Mouse (Mus musculus) liver, adult 2 months (tissue): ENCODE results near the gene Olfr228. TPM values are rescaled to one million over a fixed set of nuclear protein-coding genes. Genes with fewer than 3 reads are reported as not detected.
"Not testable (repeated sequence)": the region's sequence is repeated elsewhere in the genome, so short reads cannot be mapped to it uniquely, and the experiment has no call there.

Source experiments
- DNase-seq: peaks from one replicate; pipeline ENCODE4 v3.0.0-alpha.2; 2011; ENCODE audit warnings: low read depth, low spot score; ENCODE audit errors: extremely low read depth
- H3K27ac ChIP-seq: fragments of 200-500 bp; replicated peaks from 2 replicates; pipeline ENCODE4 v1.5.1; 2012; ENCODE audit warnings: low read depth, mild to moderate bottlenecking, control low read depth, inconsistent platforms, low read length; ENCODE audit not compliant: insufficient read depth
- H3K27me3 ChIP-seq: fragments of 200-500 bp; 2 replicates; pipeline ENCODE4 v1.6.1; 2012; ENCODE audit warnings: mild to moderate bottlenecking, moderate library complexity, low read length, inconsistent platforms; ENCODE audit not compliant: control insufficient read depth, insufficient read depth
- H3K36me3 ChIP-seq: fragments of 200-500 bp; 2 replicates; pipeline ENCODE4 v1.6.1; 2012; ENCODE audit warnings: low read length, inconsistent platforms; ENCODE audit not compliant: control insufficient read depth, insufficient read depth
- H3K4me1 ChIP-seq: fragments of 200-500 bp; 2 replicates; pipeline ENCODE4 v1.6.1; 2011; ENCODE audit warnings: low read length; ENCODE audit not compliant: control insufficient read depth, insufficient read depth
- H3K4me3 ChIP-seq: fragments of 200-500 bp; 2 replicates; pipeline ENCODE4 v1.5.1; 2011; ENCODE audit warnings: low read depth, mild to moderate bottlenecking, control low read depth, low read length, moderate library complexity; ENCODE audit not compliant: insufficient read depth
- H3K79me2 ChIP-seq: fragments of 200-500 bp; 2 replicates; pipeline ENCODE4 v1.6.1; 2012; ENCODE audit warnings: inconsistent platforms, mild to moderate bottlenecking, low read length, moderate library complexity; ENCODE audit not compliant: control insufficient read depth, insufficient read depth
- H3K9ac ChIP-seq: fragments of 200-500 bp; 2 replicates; pipeline ENCODE4 v1.6.1; 2012; ENCODE audit warnings: low read depth, mild to moderate bottlenecking, control low read depth, inconsistent platforms, low read length
- CTCF ChIP-seq: fragments of 200-500 bp; IDR thresholded peaks from 2 replicates; pipeline ENCODE4 v1.5.1; 2011; ENCODE audit warnings: low read depth, low read length, control low read depth
- POLR2A ChIP-seq: fragments of 200-500 bp; IDR thresholded peaks from 2 replicates; pipeline ENCODE4 v1.6.1; 2011; ENCODE audit warnings: low read length, control low read depth; ENCODE audit not compliant: insufficient read depth; ENCODE audit errors: extremely low read depth
- WGBS: fragments of 180-500 bp; shearing (Covaris S2); methylation state at CpG from one replicate; pipeline ENCODE4 v1.1.7; 2018; 5-methylcytosine and 5-hydroxymethylcytosine counted together
- polyA plus RNA-seq: library from polyadenylated mRNA; depleted of rRNA; stranded (reverse); fragments of >200 nt; gene quantifications from 2 replicates; pipeline ENCODE4 v1.2.3, GENCODE M21; 2012; rRNA removed
- total RNA-seq: library from RNA; depleted of rRNA; stranded (reverse); fragments of >200 nt; gene quantifications from 2 replicates; pipeline ENCODE4 v1.2.3, GENCODE M21; 2014; rRNA removed

Gene Olfr228
- total RNA-seq (not detected in 2 replicates), polyA plus RNA-seq (not detected in 2 replicates)

DNA sequence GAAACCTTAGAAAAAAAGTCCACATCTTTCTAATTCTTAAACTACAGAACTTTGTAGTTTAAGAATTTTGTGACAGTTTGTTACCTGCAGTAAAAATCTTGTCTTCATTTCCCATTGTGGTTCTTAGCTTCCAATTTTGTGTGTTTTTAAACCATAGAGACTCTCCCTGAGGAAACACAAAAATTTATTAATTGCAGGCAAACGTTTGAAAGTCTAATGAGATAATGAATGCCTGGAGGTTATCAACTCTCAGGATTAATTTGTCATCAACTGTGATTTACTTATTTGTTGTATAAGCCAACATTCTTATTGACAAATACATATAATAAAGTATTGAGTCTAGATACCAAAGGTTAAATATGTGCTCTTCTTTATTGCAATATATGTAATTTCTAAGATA, at the start of gene Olfr228:
Gene Olfr228 (minus strand): TSS at position 101 of the 400 bp plus-strand sequence.
- H3K9ac ChIP-seq, result no peak within 1 kb of the TSS
- H3K36me3 ChIP-seq, result no peaks in the 10 kb centered on the region
- H3K27ac ChIP-seq, result no peak within 1 kb of the TSS
- 36% methylated on average over 1 of the region's 1 CpGs for WGBS
- no peaks in the 10 kb centered on the region for H3K27me3 ChIP-seq
- no peak for DNase-seq
- H3K79me2 ChIP-seq, result no peaks in the 10 kb centered on the region
- no peaks in the 10 kb centered on the region for H3K4me1 ChIP-seq
- no peak for TF ChIP-seq POLR2A
- TF ChIP-seq CTCF, result no peak
- H3K4me3 ChIP-seq, result no peak within 1 kb of the TSS

- no peaks in the 10 kb centered on the region for H3K27me3 ChIP-seq
- no peak for DNase-seq
- H3K4me1 ChIP-seq, result no peaks in the 10 kb centered on the region
- TF ChIP-seq POLR2A (no peak), CTCF (no peak)
- no peak overlapping the region for H3K27ac ChIP-seq
- WGBS, result 70% methylated on average over 1 of the region's 1 CpGs
- H3K36me3 ChIP-seq, result no peaks in the 10 kb centered on the region
- H3K79me2 ChIP-seq, result no peaks in the 10 kb centered on the region
- no peak overlapping the region for H3K4me3 ChIP-seq
- H3K9ac ChIP-seq, result no peak overlapping the region
Measured at GRCm38 (mm10) chr2:86530991-86531390, 43.8 kb upstream of the Olfr228 start.

GRCm38 (mm10) chr2:86508161-86508560, 21.0 kb upstream of the Olfr228 start, which contains the start of gene Olfr1076:
Olfr1076 (plus strand) TSS chr2:86508461.
- H3K36me3 ChIP-seq, result no peaks in the 10 kb centered on the region
- TF ChIP-seq CTCF (no peak), POLR2A (no peak)

GRCm38 (mm10) chr2:86464442-86465109, 22.6 kb downstream of the Olfr228 start:
- Histone ChIP-seq H3K4me3 (no peak overlapping the region), H3K4me1 (no peaks in the 10 kb centered on the region), H3K27me3 (no peaks in the 10 kb centered on the region), H3K36me3 (no peaks in the 10 kb centered on the region), H3K79me2 (no peaks in the 10 kb centered on the region), H3K27ac (no peak overlapping the region), H3K9ac (no peak overlapping the region)
- 29% methylated on average over 10 of the region's 10 CpGs for WGBS
- TF ChIP-seq POLR2A (no peak), CTCF (peak; percentile 74)
- peak; percentile 18 for DNase-seq

More at GRCm38 (mm10) chr2:86508161-86508560, 21.0 kb upstream of the Olfr228 start, which contains the start of gene Olfr1076:
- no peak within 1 kb of the TSS for H3K4me3 ChIP-seq
- H3K27ac ChIP-seq, result no peak within 1 kb of the TSS
- DNase-seq, result no peak
- no peaks in the 10 kb centered on the region for H3K79me2 ChIP-seq
- no peak within 1 kb of the TSS for H3K9ac ChIP-seq
- H3K27me3 ChIP-seq, result no peaks in the 10 kb centered on the region
- WGBS, result 63% methylated on average over 1 of the region's 1 CpGs
- no peaks in the 10 kb centered on the region for H3K4me1 ChIP-seq

DNA sequence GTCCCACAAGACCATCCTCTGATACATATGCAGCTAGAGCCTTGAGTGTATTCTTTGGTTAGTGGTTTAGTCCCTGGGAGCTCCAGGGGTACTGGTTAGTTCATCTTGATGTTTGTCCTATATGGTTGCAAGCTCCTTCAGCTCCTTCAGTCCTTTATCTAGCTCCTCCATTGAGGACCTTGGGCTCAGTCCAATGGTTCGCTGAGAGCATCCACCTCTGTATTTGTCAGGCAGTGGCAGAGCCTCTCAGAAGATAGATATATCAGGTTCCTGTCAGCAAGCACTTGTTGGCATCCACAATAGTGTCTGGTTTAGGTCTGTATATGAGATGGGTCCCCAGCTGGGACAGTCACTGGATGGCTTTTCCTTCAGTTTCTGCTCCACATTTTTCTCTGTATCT, 26.8 kb downstream of the Olfr228 start:
- Histone ChIP-seq H3K79me2 (no peaks in the 10 kb centered on the region), H3K4me3 (no peak overlapping the region), H3K36me3 (no peaks in the 10 kb centered on the region), H3K9ac (no peak overlapping the region), H3K4me1 (no peaks in the 10 kb centered on the region), H3K27ac (no peak overlapping the region), H3K27me3 (no peaks in the 10 kb centered on the region)
- TF ChIP-seq POLR2A, result no peak
- WGBS, result 77% methylated on average over 1 of the region's 1 CpGs
- DNase-seq, result no peak

DNA sequence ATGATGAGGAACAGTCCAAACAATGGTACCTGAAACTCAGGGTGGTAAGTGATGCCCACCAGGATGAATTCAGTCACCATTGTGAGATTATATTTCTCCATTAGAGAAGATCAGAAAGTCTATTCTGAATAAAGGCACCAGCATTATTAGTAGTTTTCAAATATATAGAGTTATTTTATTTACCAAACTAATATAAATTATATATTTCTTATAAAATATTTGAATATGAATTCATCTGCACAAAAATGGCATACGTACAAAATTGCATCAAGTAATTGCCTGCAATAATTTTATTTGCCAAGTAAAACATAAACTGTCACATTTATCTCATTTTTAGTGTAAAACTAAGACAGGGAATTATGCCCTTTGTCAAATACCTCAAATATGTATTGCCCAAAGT, 31.0 kb downstream of the Olfr228 start, which contains the start of gene Olfr1066:
Gene Olfr1066 (minus strand): TSS at position 101 of the 400 bp plus-strand sequence.
- no peaks in the 10 kb centered on the region for H3K36me3 ChIP-seq
- no peaks in the 10 kb centered on the region for H3K79me2 ChIP-seq
- no peaks in the 10 kb centered on the region for H3K4me1 ChIP-seq
- H3K27ac ChIP-seq, result no peak within 1 kb of the TSS
- H3K9ac ChIP-seq, result no peak within 1 kb of the TSS
- H3K4me3 ChIP-seq, result no peak within 1 kb of the TSS
- no peak for DNase-seq
- no peak for TF ChIP-seq POLR2A
- no peak for TF ChIP-seq CTCF
- H3K27me3 ChIP-seq, result no peaks in the 10 kb centered on the region
- WGBS, result 74% methylated on average over 1 of the region's 1 CpGs

DNA sequence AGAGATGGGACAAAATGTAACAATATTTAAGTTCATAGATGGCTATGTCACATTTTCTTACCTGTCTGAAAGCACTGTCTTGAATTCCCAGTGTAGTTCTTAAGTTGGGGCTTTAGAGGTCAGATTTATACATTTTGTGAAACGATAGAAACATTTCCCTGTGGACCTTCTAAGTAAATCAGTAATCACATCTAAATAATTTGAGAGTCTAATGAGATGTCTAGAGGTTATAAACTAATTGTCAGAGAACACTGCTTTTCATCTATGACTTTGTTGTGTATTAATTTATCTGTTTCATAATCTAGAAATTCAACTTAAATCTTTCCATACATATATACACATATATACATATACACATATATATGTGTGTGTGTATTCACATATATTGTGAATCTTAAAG, 36.7 kb downstream of the Olfr228 start, which contains the start of gene Olfr1065:
Gene Olfr1065 (minus strand): TSS at position 101 of the 400 bp plus-strand sequence.
- DNase-seq, H3K27me3 ChIP-seq, H3K36me3 ChIP-seq, H3K9ac ChIP-seq, H3K27ac ChIP-seq, H3K79me2 ChIP-seq, H3K4me3 ChIP-seq, H3K4me1 ChIP-seq: not testable (repeated sequence)
- 73% methylated on average over 1 of the region's 1 CpGs for WGBS

DNA sequence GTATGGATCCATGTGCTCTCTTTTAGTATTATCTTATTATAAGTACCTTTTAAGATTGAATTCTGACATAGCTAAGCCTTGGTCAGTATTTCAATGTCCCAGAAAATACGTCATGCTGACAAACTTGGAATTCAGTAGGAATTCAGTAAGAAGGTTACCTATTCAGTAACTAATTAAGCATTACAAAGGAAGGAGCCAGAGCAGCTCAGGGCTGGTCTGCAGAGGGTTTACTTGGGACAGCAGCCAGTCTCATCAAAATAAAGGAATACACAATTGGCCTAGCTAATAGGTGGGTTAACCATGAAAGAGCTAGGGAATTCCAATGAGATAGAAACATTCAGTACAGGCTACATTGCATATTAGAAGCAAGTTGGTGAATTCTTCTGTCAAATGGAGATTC, 45.1 kb downstream of the Olfr228 start:
- H3K27ac ChIP-seq, H3K4me3 ChIP-seq, DNase-seq, H3K4me1 ChIP-seq, H3K79me2 ChIP-seq, H3K27me3 ChIP-seq, H3K36me3 ChIP-seq, H3K9ac ChIP-seq: not testable (repeated sequence)
- 79% methylated on average over 1 of the region's 1 CpGs for WGBS
